Mouse (Mus musculus) myocyte (in vitro differentiated cells): ENCODE results near the gene Prrc2b. TPM values are rescaled to one million over a fixed set of nuclear protein-coding genes. Genes with fewer than 3 reads are reported as not detected.

Source experiments
- H3K27me3 ChIP-seq: one replicate; pipeline ENCODE4 v1.6.1; 2011; ENCODE audit not compliant: control insufficient read depth, insufficient read depth, insufficient read length
- H3K36me3 ChIP-seq: one replicate; pipeline ENCODE4 v1.6.1; 2011; ENCODE audit not compliant: control insufficient read depth, insufficient read depth
- H3K4me2 ChIP-seq: one replicate; pipeline ENCODE4 v1.6.1; 2011; ENCODE audit warnings: low read depth, control low read depth
- H3K4me3 ChIP-seq: one replicate; pipeline ENCODE4 v1.5.1; 2011; ENCODE audit warnings: mild to moderate bottlenecking, control low read depth, moderate library complexity
- H3K79me2 ChIP-seq: one replicate; pipeline ENCODE4 v1.6.1; 2011; ENCODE audit not compliant: control insufficient read depth, insufficient read depth
- H3ac ChIP-seq: one replicate; pipeline ENCODE4 v1.6.1; 2011; ENCODE audit not compliant: control insufficient read depth, insufficient read length
- CEBPB ChIP-seq: IDR thresholded peaks from 2 replicates; pipeline ENCODE4 v1.6.1; 2011; ENCODE audit warnings: mild to moderate bottlenecking, moderate library complexity; ENCODE audit not compliant: poor library complexity, insufficient read depth, severe bottlenecking
- E2F4 ChIP-seq: IDR thresholded peaks from one replicate; pipeline ENCODE4 v1.6.1; 2011; ENCODE audit warnings: mild to moderate bottlenecking, control low read depth, moderate library complexity; ENCODE audit not compliant: insufficient read depth
- MAX ChIP-seq: IDR thresholded peaks from one replicate; pipeline ENCODE4 v1.6.1; 2011; ENCODE audit warnings: low read depth, mild to moderate bottlenecking, control low read depth
- MYOD1 ChIP-seq, 3 experiments: IDR thresholded peaks; one replicate each; pipeline ENCODE4 v1.6.1; 2011; ENCODE audit warnings: control low read depth in 2 of 3, low read depth in 2 of 3, mild to moderate bottlenecking in 2 of 3, moderate library complexity in 1 of 3; ENCODE audit not compliant: insufficient read length in 2 of 3, control insufficient read depth in 1 of 3
- MYOG ChIP-seq, 3 experiments: IDR thresholded peaks; one replicate each; pipeline ENCODE4 v1.6.1; 2011; ENCODE audit warnings: control low read depth in 2 of 3, low read depth in 2 of 3, mild to moderate bottlenecking in 2 of 3; ENCODE audit not compliant: insufficient read length in 2 of 3, control insufficient read depth in 1 of 3, insufficient read depth in 1 of 3
- POLR2A ChIP-seq: IDR thresholded peaks from one replicate; pipeline ENCODE4 v1.6.1; 2011; ENCODE audit warnings: low read depth, mild to moderate bottlenecking, control low read depth, moderate library complexity; ENCODE audit not compliant: insufficient read length
- POLR2AphosphoS2 ChIP-seq: IDR thresholded peaks from one replicate; pipeline ENCODE4 v1.6.1; 2011; ENCODE audit warnings: low read depth, control low read depth; ENCODE audit not compliant: insufficient read length
- REST ChIP-seq: IDR thresholded peaks from one replicate; pipeline ENCODE4 v1.6.1; 2011; ENCODE audit warnings: mild to moderate bottlenecking, control low read depth, moderate library complexity; ENCODE audit not compliant: insufficient read depth, insufficient read length
- SRF ChIP-seq: IDR thresholded peaks from one replicate; pipeline ENCODE4 v1.6.1; 2011; ENCODE audit warnings: low read depth; ENCODE audit not compliant: control insufficient read depth, insufficient read length
- TCF12 ChIP-seq: IDR thresholded peaks from one replicate; pipeline ENCODE4 v1.6.1; 2011; ENCODE audit warnings: mild to moderate bottlenecking, control low read depth; ENCODE audit not compliant: poor library complexity, insufficient read depth, severe bottlenecking
- TCF3 ChIP-seq: IDR thresholded peaks from one replicate; pipeline ENCODE4 v1.6.1; 2011; ENCODE audit warnings: low read depth, control low read depth; ENCODE audit not compliant: insufficient read length
- USF1 ChIP-seq: IDR thresholded peaks from one replicate; pipeline ENCODE4 v1.6.1; 2011; ENCODE audit warnings: low read depth, mild to moderate bottlenecking, control low read depth, moderate library complexity
- polyA plus RNA-seq: library from polyadenylated mRNA; unstranded; fragments of >200 nt; fragmentation: generic; extraction: Trizol; gene quantifications from one replicate; pipeline ENCODE4 v1.2.1, GENCODE M21; 2012; ENCODE audit warnings: missing spikeins

The Prrc2b gene
- polyA plus RNA-seq, 1 experiment: 76.2 TPM

- no peaks in the 10 kb centered on the region for H3K27me3 ChIP-seq
- H3K4me2 ChIP-seq: no peak overlapping the region
- H3ac ChIP-seq: no peak overlapping the region
- peaks cover 14% of the 10 kb centered on the region for H3K36me3 ChIP-seq
- no peaks in the 10 kb centered on the region for H3K79me2 ChIP-seq
- no peak overlapping the region for H3K4me3 ChIP-seq
- TF ChIP-seq TCF3: no peak
- no peak for TF ChIP-seq REST
- TF ChIP-seq SRF: no peak
- no peak for TF ChIP-seq TCF12
- no peak for TF ChIP-seq POLR2AphosphoS2
- no peak for TF ChIP-seq MYOD1 (IDR thresholded peaks at IDR 0.05; ENCODE audit: control insufficient read depth in 1 of 3, insufficient read length in 2 of 3, low read depth in 2 of 3)
- no peak for TF ChIP-seq E2F4
- no peak for TF ChIP-seq MAX
- no peak for TF ChIP-seq USF1
- TF ChIP-seq CEBPB: no peak
- no peak for TF ChIP-seq POLR2A
- TF ChIP-seq MYOG (IDR thresholded peaks at IDR 0.05; ENCODE audit: control insufficient read depth in 1 of 3, insufficient read depth in 1 of 3, insufficient read length in 2 of 3, low read depth in 2 of 3): no peak
Measured at GRCm38 (mm10) chr2:32246741-32247140, 95.9 kb downstream of the Prrc2b start.

- no peak overlapping the region for H3ac ChIP-seq
- H3K27me3 ChIP-seq: no peaks in the 10 kb centered on the region
- peak; percentile 2 for TF ChIP-seq POLR2AphosphoS2
- no peak for TF ChIP-seq MAX
- H3K36me3 ChIP-seq: peaks cover 14% of the 10 kb centered on the region
- no peak overlapping the region for H3K4me2 ChIP-seq
- H3K4me3 ChIP-seq: no peak overlapping the region
- H3K79me2 ChIP-seq: no peaks in the 10 kb centered on the region
Measured at GRCm38 (mm10) chr2:32248377-32249361, 97.8 kb downstream of the Prrc2b start.

- Histone ChIP-seq H3K4me2 (no peak overlapping the region), H3K4me3 (no peak overlapping the region), H3K27me3 (no peaks in the 10 kb centered on the region), H3ac (no peak overlapping the region), H3K79me2 (no peaks in the 10 kb centered on the region), H3K36me3 (peaks cover 14% of the 10 kb centered on the region)
- TF ChIP-seq POLR2AphosphoS2 (peak; percentile 14), MYOD1 (IDR thresholded peaks at IDR 0.05; ENCODE audit: control insufficient read depth in 1 of 3, insufficient read length in 2 of 3, low read depth in 2 of 3) (no peak), SRF (no peak)
Measured at GRCm38 (mm10) chr2:32251791-32252527, 101.1 kb downstream of the Prrc2b start.

- Histone ChIP-seq H3K79me2 (no peaks in the 10 kb centered on the region), H3K4me2 (no peak overlapping the region), H3K4me3 (no peak overlapping the region), H3K36me3 (peaks cover 7% of the 10 kb centered on the region), H3K27me3 (no peaks in the 10 kb centered on the region), H3ac (no peak overlapping the region)
- TF ChIP-seq TCF3 (no peak), SRF (no peak), USF1 (no peak), MYOG (IDR thresholded peaks at IDR 0.05; ENCODE audit: control insufficient read depth in 1 of 3, insufficient read depth in 1 of 3, insufficient read length in 2 of 3, low read depth in 2 of 3) (no peak), E2F4 (no peak), MAX (no peak), CEBPB (no peak), POLR2A (no peak), POLR2AphosphoS2 (no peak), TCF12 (no peak), REST (no peak), MYOD1 (IDR thresholded peaks at IDR 0.05; ENCODE audit: control insufficient read depth in 1 of 3, insufficient read length in 2 of 3, low read depth in 2 of 3) (no peak)
Measured at GRCm38 (mm10) chr2:32252658-32253057, 101.8 kb downstream of the Prrc2b start.

GRCm38 (mm10) chr2:32253352-32253751 lies 102.5 kb downstream of the Prrc2b start:
- Histone ChIP-seq H3K27me3 (no peaks in the 10 kb centered on the region), H3K4me3 (no peak overlapping the region), H3ac (no peak overlapping the region), H3K4me2 (no peak overlapping the region), H3K36me3 (peaks cover 4% of the 10 kb centered on the region), H3K79me2 (no peaks in the 10 kb centered on the region)
- no peak for TF ChIP-seq MAX
- no peak for TF ChIP-seq TCF3
- no peak for TF ChIP-seq USF1
- TF ChIP-seq MYOG (IDR thresholded peaks at IDR 0.05; ENCODE audit: control insufficient read depth in 1 of 3, insufficient read depth in 1 of 3, insufficient read length in 2 of 3, low read depth in 2 of 3): no peak
- no peak for TF ChIP-seq REST
- no peak for TF ChIP-seq POLR2A
- TF ChIP-seq SRF: no peak
- TF ChIP-seq POLR2AphosphoS2: no peak
- no peak for TF ChIP-seq TCF12
- TF ChIP-seq MYOD1 (IDR thresholded peaks at IDR 0.05; ENCODE audit: control insufficient read depth in 1 of 3, insufficient read length in 2 of 3, low read depth in 2 of 3): no peak
- no peak for TF ChIP-seq CEBPB
- TF ChIP-seq E2F4: no peak
